Mouse (Mus musculus): Measurements from ENCODE around the gene Gm36176. TPM values are rescaled to one million over a fixed set of nuclear protein-coding genes. Genes with fewer than 3 reads are reported as not detected.

Gene Gm36176
- not detected for polyA plus RNA-seq (2015; fragmentation: Illumina TruSeq; extraction: RNeasy Lipid Tissue Mini Kit (QIAGEN cat#74804); ENCODE audit: low read depth, low replicate concordance)

GRCm38 (mm10) chr10:77846503-77846902 is at the start of gene Gm36176:
Gm36176 (plus strand) TSS chr10:77846803.

DNA sequence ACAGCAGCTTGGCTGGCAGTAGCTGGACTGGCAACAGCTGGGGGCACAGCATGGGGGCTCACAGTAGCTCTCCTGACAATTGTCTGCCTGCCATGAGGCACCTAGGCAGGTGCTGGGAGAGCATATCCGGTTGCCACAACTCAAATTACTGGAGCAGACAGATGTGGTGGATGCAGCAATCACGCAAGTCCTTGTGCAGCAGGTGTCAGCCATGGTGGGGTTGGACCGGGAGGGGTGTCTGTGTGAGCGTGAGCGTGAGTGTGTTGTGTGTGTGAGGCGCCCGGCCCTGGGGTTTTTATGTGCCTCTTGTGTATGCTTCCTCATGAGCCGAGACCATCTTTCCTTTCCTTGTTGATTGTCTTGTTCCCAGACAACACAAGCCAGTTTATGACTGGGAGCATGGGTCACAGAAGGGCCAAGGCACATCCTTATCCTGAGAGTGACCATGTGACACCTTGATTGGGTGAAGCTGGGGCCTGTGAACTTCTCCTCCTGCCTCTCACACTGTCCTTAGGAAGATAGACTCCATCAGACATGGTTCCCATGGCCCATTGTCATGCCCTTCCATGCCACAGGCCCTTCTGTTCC is 47.6 kb upstream of the Gm36176 start, which contains the start of gene Gm19668:
Gene Gm19668, minus strand, starts transcription at position 213 of the 588 bp plus-strand sequence.

GRCm38 (mm10) chr10:77811743-77812142 is 34.9 kb upstream of the Gm36176 start, which contains the start of gene Gm9507:
Gm9507 (minus strand) TSS chr10:77811843.

DNA sequence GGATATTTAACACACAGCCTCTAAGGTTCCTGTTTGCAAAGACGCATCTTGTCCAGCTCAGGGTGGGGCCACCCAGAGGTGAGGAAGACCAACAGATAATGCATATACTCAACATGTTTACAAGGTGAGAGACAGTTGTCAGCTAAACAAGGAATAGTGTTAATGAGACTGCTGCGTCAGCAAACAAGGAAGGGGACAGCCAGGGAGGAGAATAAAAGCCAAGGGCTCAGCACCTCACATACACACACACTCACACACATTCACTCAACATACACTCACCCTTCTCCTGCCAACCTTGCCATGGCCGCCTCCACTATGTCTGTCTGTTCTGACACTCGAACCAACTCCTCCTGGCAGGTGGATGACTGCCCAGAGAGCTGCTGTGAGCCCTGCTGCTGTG is 32.2 kb upstream of the Gm36176 start, which contains the start of gene Gm2696:
Gene Gm2696, plus strand, starts transcription at position 301 of the 400 bp plus-strand sequence.

DNA sequence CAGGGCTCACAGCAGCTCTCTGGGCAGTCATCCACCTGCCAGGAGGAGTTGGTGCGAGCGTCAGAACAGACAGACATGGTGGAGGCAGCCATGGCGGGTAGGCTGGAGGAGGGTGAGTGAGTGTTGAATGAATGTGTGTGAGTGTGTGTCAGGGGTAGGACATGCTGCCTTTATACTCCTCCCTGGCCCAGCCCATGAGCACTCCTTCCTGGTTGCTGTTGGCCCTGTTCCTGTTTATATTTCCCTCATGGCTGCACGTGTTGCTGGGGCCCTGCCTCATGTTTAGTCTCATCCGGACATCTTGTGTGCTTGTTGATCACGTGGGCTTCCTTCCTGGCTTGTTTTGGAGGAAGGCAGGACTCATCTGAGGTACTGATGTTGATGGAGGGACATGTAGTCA is 19.7 kb upstream of the Gm36176 start, which contains the start of gene Krtap10-4:
Gene Krtap10-4, minus strand, starts transcription at position 145 of the 400 bp plus-strand sequence.

GRCm38 (mm10) chr10:77835647-77836046 is 11.0 kb upstream of the Gm36176 start, which contains the start of gene Krtap10-10:
Krtap10-10 (plus strand) TSS chr10:77835947.

GRCm38 (mm10) chr10:77852559-77852958 is 6.0 kb downstream of the Gm36176 start, which contains the start of gene Gm10318:
Gm10318 (plus strand) TSS chr10:77852859.

DNA sequence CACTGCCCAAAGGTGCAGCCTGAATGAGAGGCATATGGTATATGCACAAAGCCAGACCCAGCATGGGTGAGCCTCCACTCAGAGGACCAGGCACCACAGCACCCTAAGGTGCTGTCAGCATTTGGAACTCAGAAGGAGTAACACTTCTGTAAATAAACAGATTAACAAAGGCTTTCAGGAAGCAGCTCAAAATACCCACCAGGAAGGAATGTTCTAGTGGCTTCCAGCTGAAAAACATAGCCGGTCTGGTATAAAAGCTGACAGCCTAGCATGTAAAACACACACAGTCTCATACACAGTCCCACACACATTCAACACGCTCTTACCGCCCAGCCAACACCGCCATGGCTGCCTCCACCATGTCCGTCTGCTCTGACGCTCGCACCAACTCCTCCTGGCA is 15.1 kb downstream of the Gm36176 start, which contains the start of gene Gm3285:
Gene Gm3285, plus strand, starts transcription at position 301 of the 400 bp plus-strand sequence.

Other genes with a start within 250 kb of the Gm36176 start
- 222 TPM for gene Sumo3, start 240.7 kb upstream of the Gm36176 start, polyA plus RNA-seq (2015; fragmentation: Illumina TruSeq; extraction: RNeasy Lipid Tissue Mini Kit (QIAGEN cat#74804); ENCODE audit: low read depth, low replicate concordance)
- 7.8 TPM for gene Gm49325, start 240.6 kb upstream of the Gm36176 start, polyA plus RNA-seq (2015; fragmentation: Illumina TruSeq; extraction: RNeasy Lipid Tissue Mini Kit (QIAGEN cat#74804); ENCODE audit: low read depth, low replicate concordance)
- gene Ube2g2, start 224.5 kb upstream of the Gm36176 start, polyA plus RNA-seq (2015; fragmentation: Illumina TruSeq; extraction: RNeasy Lipid Tissue Mini Kit (QIAGEN cat#74804); ENCODE audit: low read depth, low replicate concordance), result 47.4 TPM
- gene Tspear, start 160.2 kb upstream of the Gm36176 start, polyA plus RNA-seq (2015; fragmentation: Illumina TruSeq; extraction: RNeasy Lipid Tissue Mini Kit (QIAGEN cat#74804); ENCODE audit: low read depth, low replicate concordance), result 0.58 TPM
- gene Gm19402, start 156.0 kb upstream of the Gm36176 start, polyA plus RNA-seq (2015; fragmentation: Illumina TruSeq; extraction: RNeasy Lipid Tissue Mini Kit (QIAGEN cat#74804); ENCODE audit: low read depth, low replicate concordance), result not detected
- gene Gm9508, start 149.6 kb upstream of the Gm36176 start, polyA plus RNA-seq (2015; fragmentation: Illumina TruSeq; extraction: RNeasy Lipid Tissue Mini Kit (QIAGEN cat#74804); ENCODE audit: low read depth, low replicate concordance), result not detected
- gene Gm10272, start 140.2 kb upstream of the Gm36176 start, polyA plus RNA-seq (2015; fragmentation: Illumina TruSeq; extraction: RNeasy Lipid Tissue Mini Kit (QIAGEN cat#74804); ENCODE audit: low read depth, low replicate concordance), result not detected
- not detected for gene Gm10024, start 135.3 kb upstream of the Gm36176 start, polyA plus RNA-seq (2015; fragmentation: Illumina TruSeq; extraction: RNeasy Lipid Tissue Mini Kit (QIAGEN cat#74804); ENCODE audit: low read depth, low replicate concordance)
- not detected for gene Gm10142, start 131.0 kb upstream of the Gm36176 start, polyA plus RNA-seq (2015; fragmentation: Illumina TruSeq; extraction: RNeasy Lipid Tissue Mini Kit (QIAGEN cat#74804); ENCODE audit: low read depth, low replicate concordance)
- not detected for gene Krtap12-1, start 126.2 kb upstream of the Gm36176 start, polyA plus RNA-seq (2015; fragmentation: Illumina TruSeq; extraction: RNeasy Lipid Tissue Mini Kit (QIAGEN cat#74804); ENCODE audit: low read depth, low replicate concordance)
- not detected for gene Gm10100, start 120.3 kb upstream of the Gm36176 start, polyA plus RNA-seq (2015; fragmentation: Illumina TruSeq; extraction: RNeasy Lipid Tissue Mini Kit (QIAGEN cat#74804); ENCODE audit: low read depth, low replicate concordance)
- gene Gm18596, start 104.2 kb upstream of the Gm36176 start, polyA plus RNA-seq (2015; fragmentation: Illumina TruSeq; extraction: RNeasy Lipid Tissue Mini Kit (QIAGEN cat#74804); ENCODE audit: low read depth, low replicate concordance), result not detected
- not detected for gene Gm9736, start 95.4 kb upstream of the Gm36176 start, polyA plus RNA-seq (2015; fragmentation: Illumina TruSeq; extraction: RNeasy Lipid Tissue Mini Kit (QIAGEN cat#74804); ENCODE audit: low read depth, low replicate concordance)
- not detected for gene Gm3233, start 87.1 kb upstream of the Gm36176 start, polyA plus RNA-seq (2015; fragmentation: Illumina TruSeq; extraction: RNeasy Lipid Tissue Mini Kit (QIAGEN cat#74804); ENCODE audit: low read depth, low replicate concordance)
- gene Gm3238, start 75.5 kb upstream of the Gm36176 start, polyA plus RNA-seq (2015; fragmentation: Illumina TruSeq; extraction: RNeasy Lipid Tissue Mini Kit (QIAGEN cat#74804); ENCODE audit: low read depth, low replicate concordance), result not detected
- not detected for gene Gm7138, start 69.9 kb upstream of the Gm36176 start, polyA plus RNA-seq (2015; fragmentation: Illumina TruSeq; extraction: RNeasy Lipid Tissue Mini Kit (QIAGEN cat#74804); ENCODE audit: low read depth, low replicate concordance)
- not detected for gene Gm3250, start 64.3 kb upstream of the Gm36176 start, polyA plus RNA-seq (2015; fragmentation: Illumina TruSeq; extraction: RNeasy Lipid Tissue Mini Kit (QIAGEN cat#74804); ENCODE audit: low read depth, low replicate concordance)
- not detected for gene Gm7137, start 58.6 kb upstream of the Gm36176 start, polyA plus RNA-seq (2015; fragmentation: Illumina TruSeq; extraction: RNeasy Lipid Tissue Mini Kit (QIAGEN cat#74804); ENCODE audit: low read depth, low replicate concordance)
- gene Gm9639, start 51.7 kb upstream of the Gm36176 start, polyA plus RNA-seq (2015; fragmentation: Illumina TruSeq; extraction: RNeasy Lipid Tissue Mini Kit (QIAGEN cat#74804); ENCODE audit: low read depth, low replicate concordance), result not detected
- not detected for gene Gm19668, start 47.7 kb upstream of the Gm36176 start, polyA plus RNA-seq (2015; fragmentation: Illumina TruSeq; extraction: RNeasy Lipid Tissue Mini Kit (QIAGEN cat#74804); ENCODE audit: low read depth, low replicate concordance)
- gene Gm9507, start 35.0 kb upstream of the Gm36176 start, polyA plus RNA-seq (2015; fragmentation: Illumina TruSeq; extraction: RNeasy Lipid Tissue Mini Kit (QIAGEN cat#74804); ENCODE audit: low read depth, low replicate concordance), result not detected
- gene Gm2696, start 32.1 kb upstream of the Gm36176 start, polyA plus RNA-seq (2015; fragmentation: Illumina TruSeq; extraction: RNeasy Lipid Tissue Mini Kit (QIAGEN cat#74804); ENCODE audit: low read depth, low replicate concordance), result not detected
- gene Krtap10-4, start 19.7 kb upstream of the Gm36176 start, polyA plus RNA-seq (2015; fragmentation: Illumina TruSeq; extraction: RNeasy Lipid Tissue Mini Kit (QIAGEN cat#74804); ENCODE audit: low read depth, low replicate concordance), result not detected
- gene Krtap10-10, start 10.9 kb upstream of the Gm36176 start, polyA plus RNA-seq (2015; fragmentation: Illumina TruSeq; extraction: RNeasy Lipid Tissue Mini Kit (QIAGEN cat#74804); ENCODE audit: low read depth, low replicate concordance), result not detected
- gene Gm10318, start 6.1 kb downstream of the Gm36176 start, polyA plus RNA-seq (2015; fragmentation: Illumina TruSeq; extraction: RNeasy Lipid Tissue Mini Kit (QIAGEN cat#74804); ENCODE audit: low read depth, low replicate concordance), result not detected
- gene Gm3285, start 15.2 kb downstream of the Gm36176 start, polyA plus RNA-seq (2015; fragmentation: Illumina TruSeq; extraction: RNeasy Lipid Tissue Mini Kit (QIAGEN cat#74804); ENCODE audit: low read depth, low replicate concordance), result not detected
- gene Lrrc3, start 55.7 kb downstream of the Gm36176 start, polyA plus RNA-seq (2015; fragmentation: Illumina TruSeq; extraction: RNeasy Lipid Tissue Mini Kit (QIAGEN cat#74804); ENCODE audit: low read depth, low replicate concordance), result 6.6 TPM
- 19.7 TPM for gene Trpm2, start 123.8 kb downstream of the Gm36176 start, polyA plus RNA-seq (2015; fragmentation: Illumina TruSeq; extraction: RNeasy Lipid Tissue Mini Kit (QIAGEN cat#74804); ENCODE audit: low read depth, low replicate concordance)
- 41.3 TPM for gene 1810043G02Rik, start 131.7 kb downstream of the Gm36176 start, polyA plus RNA-seq (2015; fragmentation: Illumina TruSeq; extraction: RNeasy Lipid Tissue Mini Kit (QIAGEN cat#74804); ENCODE audit: low read depth, low replicate concordance)
- 90.2 TPM for gene Pfkl, start 163.3 kb downstream of the Gm36176 start, polyA plus RNA-seq (2015; fragmentation: Illumina TruSeq; extraction: RNeasy Lipid Tissue Mini Kit (QIAGEN cat#74804); ENCODE audit: low read depth, low replicate concordance)
- not detected for gene Dnmt3l, start 195.1 kb downstream of the Gm36176 start, polyA plus RNA-seq (2015; fragmentation: Illumina TruSeq; extraction: RNeasy Lipid Tissue Mini Kit (QIAGEN cat#74804); ENCODE audit: low read depth, low replicate concordance)
- gene Aire, start 196.8 kb downstream of the Gm36176 start, polyA plus RNA-seq (2015; fragmentation: Illumina TruSeq; extraction: RNeasy Lipid Tissue Mini Kit (QIAGEN cat#74804); ENCODE audit: low read depth, low replicate concordance), result not detected
- 4.7 TPM for gene Icosl, start 222.5 kb downstream of the Gm36176 start, polyA plus RNA-seq (2015; fragmentation: Illumina TruSeq; extraction: RNeasy Lipid Tissue Mini Kit (QIAGEN cat#74804); ENCODE audit: low read depth, low replicate concordance)